Mouse (Mus musculus): ENCODE measurements around the gene Idh3a. TPM values are rescaled to one million over a fixed set of nuclear protein-coding genes. Genes with fewer than 3 reads are reported as not detected.

Idh3a gene
- polyA plus RNA-seq, 1 experiment: 84.4 TPM

- Histone ChIP-seq H3K36me3 (ENCODE audit: control insufficient read depth, insufficient read depth) (peaks cover 24% of the 10 kb centered on the region), H3K27me3 (ENCODE audit: control insufficient read depth, insufficient read depth, insufficient read length) (no peaks in the 10 kb centered on the region), H3K79me2 (ENCODE audit: control insufficient read depth, insufficient read depth) (peaks cover 89% of the 10 kb centered on the region), H3K79me3 (ENCODE audit: low read depth) (peaks cover 68% of the 10 kb centered on the region), H3ac (ENCODE audit: control insufficient read depth, insufficient read length, low read depth) (peak overlapping the region; percentile 37), H3K4me3 (ENCODE audit: insufficient read depth, poor library complexity, severe bottlenecking) (no peak overlapping the region)
- TF ChIP-seq MAX (IDR thresholded peaks at IDR 0.05) (peak; percentile 11), CTCF (IDR thresholded peaks at IDR 0.05; ENCODE audit: control insufficient read depth, insufficient read depth, insufficient read length) (no peak)
Measured at GRCm38 (mm10) chr9:54637510-54638314, 51.6 kb downstream of the Idh3a start.

DNA sequence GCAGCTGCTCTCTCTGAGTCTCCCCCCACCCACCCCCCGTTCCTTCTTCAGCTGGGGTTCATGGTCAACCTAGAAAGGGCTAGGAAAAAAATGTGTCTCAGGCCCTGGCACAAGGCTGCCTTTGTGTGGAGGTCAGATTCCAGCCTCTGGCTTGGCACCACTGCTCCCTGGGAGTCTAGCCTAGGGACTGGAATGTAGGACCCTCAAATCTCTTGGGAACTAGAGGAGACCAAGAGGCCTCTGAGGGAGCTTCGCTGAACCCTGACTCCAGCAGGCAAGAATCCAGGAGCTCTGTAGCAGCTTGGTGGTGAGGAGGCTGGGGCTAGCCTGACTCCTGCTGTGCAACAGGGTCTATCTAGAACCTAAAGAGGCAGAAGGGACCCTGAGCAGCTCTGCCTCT lies 53.1 kb downstream of the Idh3a start:
- H3ac ChIP-seq (ENCODE audit: control insufficient read depth, insufficient read length, low read depth): no peak overlapping the region
- H3K79me2 ChIP-seq (ENCODE audit: control insufficient read depth, insufficient read depth): peaks cover 76% of the 10 kb centered on the region
- H3K27me3 ChIP-seq (ENCODE audit: control insufficient read depth, insufficient read depth, insufficient read length): no peaks in the 10 kb centered on the region
- no peak for TF ChIP-seq MYOG (IDR thresholded peaks at IDR 0.05; ENCODE audit: control insufficient read depth, extremely low read depth, insufficient read length)
- no peak for TF ChIP-seq MAX (IDR thresholded peaks at IDR 0.05)
- TF ChIP-seq CTCF (IDR thresholded peaks at IDR 0.05; ENCODE audit: control insufficient read depth, insufficient read depth, insufficient read length): no peak
- TF ChIP-seq MYOD1 (IDR thresholded peaks at IDR 0.05; ENCODE audit: control insufficient read depth, insufficient read length, low read depth): no peak
- TF ChIP-seq CEBPB (IDR thresholded peaks at IDR 0.05; ENCODE audit: low read depth): no peak
- no peak for TF ChIP-seq FOSL1 (IDR thresholded peaks at IDR 0.05; ENCODE audit: insufficient read depth, low read length, poor library complexity, severe bottlenecking)
- no peak for TF ChIP-seq USF1 (IDR thresholded peaks at IDR 0.05; ENCODE audit: low read depth)
- H3K4me3 ChIP-seq (ENCODE audit: insufficient read depth, poor library complexity, severe bottlenecking): no peak overlapping the region
- H3K79me3 ChIP-seq (ENCODE audit: low read depth): peaks cover 62% of the 10 kb centered on the region
- peaks cover 16% of the 10 kb centered on the region for H3K36me3 ChIP-seq (ENCODE audit: control insufficient read depth, insufficient read depth)

- H3K36me3 ChIP-seq (ENCODE audit: control insufficient read depth, insufficient read depth): no peaks in the 10 kb centered on the region
- peaks cover 59% of the 10 kb centered on the region for H3K79me2 ChIP-seq (ENCODE audit: control insufficient read depth, insufficient read depth)
- TF ChIP-seq USF1 (IDR thresholded peaks at IDR 0.05; ENCODE audit: low read depth) (no peak), MYOD1 (IDR thresholded peaks at IDR 0.05; ENCODE audit: control insufficient read depth, insufficient read length, low read depth) (no peak), CTCF (IDR thresholded peaks at IDR 0.05; ENCODE audit: control insufficient read depth, insufficient read depth, insufficient read length) (no peak), FOSL1 (IDR thresholded peaks at IDR 0.05; ENCODE audit: insufficient read depth, low read length, poor library complexity, severe bottlenecking) (no peak), CEBPB (IDR thresholded peaks at IDR 0.05; ENCODE audit: low read depth) (no peak)
- no peak overlapping the region for H3K4me3 ChIP-seq (ENCODE audit: insufficient read depth, poor library complexity, severe bottlenecking)
- no peaks in the 10 kb centered on the region for H3K27me3 ChIP-seq (ENCODE audit: control insufficient read depth, insufficient read depth, insufficient read length)
- no peak overlapping the region for H3ac ChIP-seq (ENCODE audit: control insufficient read depth, insufficient read length, low read depth)
- peaks cover 44% of the 10 kb centered on the region for H3K79me3 ChIP-seq (ENCODE audit: low read depth)
Measured at GRCm38 (mm10) chr9:54641548-54641947, 55.4 kb downstream of the Idh3a start.

GRCm38 (mm10) chr9:54642149-54642548 lies 56.0 kb downstream of the Idh3a start:
- H3K27me3 ChIP-seq (ENCODE audit: control insufficient read depth, insufficient read depth, insufficient read length): no peaks in the 10 kb centered on the region
- TF ChIP-seq FOSL1 (IDR thresholded peaks at IDR 0.05; ENCODE audit: insufficient read depth, low read length, poor library complexity, severe bottlenecking): no peak
- TF ChIP-seq MAX (IDR thresholded peaks at IDR 0.05): peak; percentile 30
- H3K4me3 ChIP-seq (ENCODE audit: insufficient read depth, poor library complexity, severe bottlenecking): no peak overlapping the region

GRCm38 (mm10) chr9:54642556-54642955 lies 56.4 kb downstream of the Idh3a start:
- H3K79me3 ChIP-seq (ENCODE audit: low read depth): peaks cover 34% of the 10 kb centered on the region
- H3K4me3 ChIP-seq (ENCODE audit: insufficient read depth, poor library complexity, severe bottlenecking): no peak overlapping the region
- no peaks in the 10 kb centered on the region for H3K36me3 ChIP-seq (ENCODE audit: control insufficient read depth, insufficient read depth)
- TF ChIP-seq FOSL1 (IDR thresholded peaks at IDR 0.05; ENCODE audit: insufficient read depth, low read length, poor library complexity, severe bottlenecking): peak; percentile 50
- no peak for TF ChIP-seq USF1 (IDR thresholded peaks at IDR 0.05; ENCODE audit: low read depth)
- no peak overlapping the region for H3ac ChIP-seq (ENCODE audit: control insufficient read depth, insufficient read length, low read depth)
- peaks cover 49% of the 10 kb centered on the region for H3K79me2 ChIP-seq (ENCODE audit: control insufficient read depth, insufficient read depth)
- H3K27me3 ChIP-seq (ENCODE audit: control insufficient read depth, insufficient read depth, insufficient read length): no peaks in the 10 kb centered on the region

More at GRCm38 (mm10) chr9:54642149-54642548, 56.0 kb downstream of the Idh3a start:
- H3ac ChIP-seq (ENCODE audit: control insufficient read depth, insufficient read length, low read depth): peak overlapping the region; percentile 20
- peaks cover 38% of the 10 kb centered on the region for H3K79me3 ChIP-seq (ENCODE audit: low read depth)
- peaks cover 53% of the 10 kb centered on the region for H3K79me2 ChIP-seq (ENCODE audit: control insufficient read depth, insufficient read depth)
- no peaks in the 10 kb centered on the region for H3K36me3 ChIP-seq (ENCODE audit: control insufficient read depth, insufficient read depth)

GRCm38 (mm10) chr9:54643179-54643578 lies 57.0 kb downstream of the Idh3a start:
- H3ac ChIP-seq (ENCODE audit: control insufficient read depth, insufficient read length, low read depth): no peak overlapping the region
- peaks cover 43% of the 10 kb centered on the region for H3K79me2 ChIP-seq (ENCODE audit: control insufficient read depth, insufficient read depth)
- H3K27me3 ChIP-seq (ENCODE audit: control insufficient read depth, insufficient read depth, insufficient read length): no peaks in the 10 kb centered on the region
- no peaks in the 10 kb centered on the region for H3K36me3 ChIP-seq (ENCODE audit: control insufficient read depth, insufficient read depth)
- peaks cover 32% of the 10 kb centered on the region for H3K79me3 ChIP-seq (ENCODE audit: low read depth)
- TF ChIP-seq CEBPB (IDR thresholded peaks at IDR 0.05; ENCODE audit: low read depth) (no peak), FOSL1 (IDR thresholded peaks at IDR 0.05; ENCODE audit: insufficient read depth, low read length, poor library complexity, severe bottlenecking) (no peak), MYOD1 (IDR thresholded peaks at IDR 0.05; ENCODE audit: control insufficient read depth, insufficient read length, low read depth) (no peak), MYOG (IDR thresholded peaks at IDR 0.05; ENCODE audit: control insufficient read depth, extremely low read depth, insufficient read length) (no peak), CTCF (IDR thresholded peaks at IDR 0.05; ENCODE audit: control insufficient read depth, insufficient read depth, insufficient read length) (no peak), MAX (IDR thresholded peaks at IDR 0.05) (no peak), USF1 (IDR thresholded peaks at IDR 0.05; ENCODE audit: low read depth) (no peak)
- no peak overlapping the region for H3K4me3 ChIP-seq (ENCODE audit: insufficient read depth, poor library complexity, severe bottlenecking)
